Mouse (Mus musculus): Measurements from ENCODE around the gene Thop1.

Thop1 gene

DNA sequence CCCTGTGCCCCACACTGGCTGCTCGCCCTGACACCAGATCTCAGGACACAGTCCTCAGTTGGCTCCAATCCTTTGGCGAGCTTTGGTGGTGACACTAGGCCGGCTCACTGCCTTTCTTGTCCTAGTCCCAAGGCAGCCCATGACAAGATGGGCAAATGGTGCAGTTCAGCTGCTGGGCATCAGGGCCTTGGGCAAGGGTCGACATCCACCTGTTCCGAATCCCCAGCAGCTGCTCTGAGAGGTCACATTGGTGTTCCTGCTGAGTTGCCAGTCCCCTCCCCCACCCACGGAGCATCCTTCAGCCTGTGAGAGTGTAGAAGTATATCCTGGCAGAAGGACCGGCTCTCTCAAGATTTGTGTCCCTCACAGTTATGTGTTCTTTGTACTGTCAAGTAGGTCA, 50.8 kb downstream of the Thop1 start:
- DNase-seq, result no peak

DNA sequence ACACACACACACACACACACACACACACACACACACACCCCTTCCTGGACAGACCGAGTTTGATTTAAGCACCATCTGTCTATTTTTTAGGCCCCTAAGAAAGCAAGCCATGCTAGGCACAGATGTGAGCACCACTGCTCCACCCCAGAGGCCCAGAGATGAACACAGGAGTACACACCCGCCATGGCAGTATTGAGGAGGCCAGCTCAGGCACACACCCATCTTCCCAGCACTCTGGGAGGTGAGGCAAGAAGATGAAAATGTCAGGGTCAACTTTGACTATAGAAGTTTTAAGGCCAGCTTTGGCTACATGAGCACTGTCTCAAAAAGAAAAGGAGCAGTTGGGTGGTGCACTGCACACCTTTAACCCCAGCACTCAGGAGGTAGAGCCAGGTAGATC, 53.1 kb downstream of the Thop1 start:
- DNase-seq, result no peak

DNA sequence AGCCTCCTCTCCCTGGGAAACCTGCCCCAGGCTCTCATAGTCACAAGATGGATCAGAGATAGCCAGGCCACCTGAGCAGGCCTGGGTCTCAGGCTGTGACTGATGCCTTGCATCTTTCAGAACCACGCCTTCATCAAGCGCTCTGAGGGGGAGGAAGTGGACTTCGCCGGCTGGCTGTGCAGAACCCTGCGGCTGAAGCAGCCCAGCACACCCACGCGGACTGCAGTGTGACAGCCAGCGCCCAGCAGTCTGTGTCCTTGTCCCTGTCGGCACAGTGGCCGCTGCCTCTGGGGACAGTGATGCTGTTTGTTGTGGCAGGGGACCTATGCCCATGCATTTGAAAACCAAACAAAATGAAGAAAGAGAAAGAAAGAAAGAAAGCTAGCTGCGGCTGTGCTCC, 53.7 kb downstream of the Thop1 start:
- DNase-seq, result no peak
